Mouse (Mus musculus) adipocyte (in vitro differentiated cells): ENCODE results near the gene Col4a2.

Experiments
- DNase-seq: peaks from one replicate; pipeline ENCODE4 v3.0.0-alpha.2; 2016; ENCODE audit warnings: low spot score

Col4a2 gene

DNA sequence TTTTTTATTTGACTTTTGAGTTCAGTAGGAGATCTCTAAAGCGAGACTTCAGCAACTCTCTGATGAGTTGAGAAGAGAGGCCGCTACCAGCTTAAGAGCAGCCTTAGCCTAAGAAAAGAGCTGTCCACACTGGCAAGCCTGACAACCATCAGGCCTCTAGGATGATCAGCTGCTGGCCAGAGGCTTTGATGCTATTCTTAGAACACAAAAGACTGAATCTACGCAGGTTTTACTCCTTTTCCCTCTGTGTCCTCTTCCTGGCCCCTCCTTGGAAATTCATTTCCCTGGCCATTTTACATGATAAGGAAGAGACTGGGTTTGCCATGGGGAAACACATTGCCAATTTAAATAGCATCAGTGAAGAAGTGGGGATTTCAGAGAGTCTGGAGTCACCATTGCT lies 70.8 kb downstream of the Col4a2 start:
- no peak for DNase-seq

DNA sequence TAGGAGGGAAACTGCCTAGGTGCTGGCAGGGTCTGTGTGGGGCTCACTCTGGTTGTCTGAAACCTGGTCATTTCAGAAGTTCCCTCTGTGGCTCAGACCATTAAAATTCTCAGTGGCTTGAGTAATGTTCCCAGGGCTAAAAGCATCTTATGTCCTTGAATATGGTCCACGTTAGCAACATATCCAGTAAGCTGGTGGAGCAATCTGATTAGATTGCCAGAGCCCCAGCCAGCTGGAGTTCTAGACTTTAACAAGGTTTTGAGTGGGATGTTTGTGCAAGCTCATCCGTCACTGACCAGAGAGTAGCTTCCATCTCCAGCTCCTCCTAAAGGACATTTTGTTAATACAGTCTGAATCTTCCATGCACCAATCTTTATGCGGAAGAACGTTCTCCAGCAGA lies 72.2 kb downstream of the Col4a2 start:
- peak; percentile 72 for DNase-seq

DNA sequence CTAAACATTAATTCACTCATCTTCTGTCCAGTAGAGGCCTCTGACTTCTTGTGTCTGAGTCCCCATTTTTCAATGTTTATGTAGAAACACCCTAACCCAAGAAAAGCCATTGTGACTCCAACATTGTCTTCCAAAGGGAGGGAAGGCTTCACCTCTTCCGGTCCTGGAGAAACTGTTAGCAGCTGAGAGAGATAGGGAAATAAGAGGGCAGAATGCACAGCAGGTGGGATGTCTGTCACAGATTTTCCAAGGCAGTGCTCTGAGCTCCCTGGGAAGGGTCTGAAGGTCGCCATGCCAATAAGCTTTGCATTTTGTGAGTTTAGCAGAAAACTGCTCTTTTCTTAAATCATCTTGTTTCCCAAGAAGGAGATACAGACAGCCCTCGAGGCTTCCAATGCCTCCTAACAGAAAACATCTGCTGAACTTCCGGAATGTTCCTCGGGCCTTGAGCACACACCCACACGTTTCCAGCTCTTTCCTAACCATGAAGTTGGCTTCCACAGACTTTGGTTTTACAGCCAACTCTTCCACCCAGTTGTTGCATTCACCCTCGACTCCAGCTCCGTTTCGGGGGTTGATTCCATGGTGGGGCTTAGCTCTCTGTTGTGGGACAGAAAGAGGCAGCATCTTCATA lies 72.8 kb downstream of the Col4a2 start:
- peak; percentile 91 for DNase-seq

DNA sequence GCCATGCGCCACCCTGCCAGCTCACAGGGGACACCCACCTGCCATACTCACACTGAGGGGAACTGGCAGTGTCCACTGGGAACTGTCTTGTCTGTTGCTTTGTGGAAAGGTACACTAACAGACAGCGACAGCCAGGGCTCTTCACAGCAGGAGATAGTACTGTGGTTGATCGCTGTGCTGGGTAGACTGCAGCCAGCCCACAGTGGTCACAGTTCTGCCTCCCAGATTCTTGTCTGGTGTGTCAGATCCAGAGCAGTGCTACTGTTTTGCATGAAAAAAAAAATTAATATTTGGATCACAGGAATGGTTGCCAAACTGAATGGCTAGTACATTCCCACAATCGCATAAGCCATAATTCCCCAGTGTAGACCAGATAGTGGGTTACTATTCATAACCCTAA lies 74.7 kb downstream of the Col4a2 start:
- peak; percentile 41 for DNase-seq

DNA sequence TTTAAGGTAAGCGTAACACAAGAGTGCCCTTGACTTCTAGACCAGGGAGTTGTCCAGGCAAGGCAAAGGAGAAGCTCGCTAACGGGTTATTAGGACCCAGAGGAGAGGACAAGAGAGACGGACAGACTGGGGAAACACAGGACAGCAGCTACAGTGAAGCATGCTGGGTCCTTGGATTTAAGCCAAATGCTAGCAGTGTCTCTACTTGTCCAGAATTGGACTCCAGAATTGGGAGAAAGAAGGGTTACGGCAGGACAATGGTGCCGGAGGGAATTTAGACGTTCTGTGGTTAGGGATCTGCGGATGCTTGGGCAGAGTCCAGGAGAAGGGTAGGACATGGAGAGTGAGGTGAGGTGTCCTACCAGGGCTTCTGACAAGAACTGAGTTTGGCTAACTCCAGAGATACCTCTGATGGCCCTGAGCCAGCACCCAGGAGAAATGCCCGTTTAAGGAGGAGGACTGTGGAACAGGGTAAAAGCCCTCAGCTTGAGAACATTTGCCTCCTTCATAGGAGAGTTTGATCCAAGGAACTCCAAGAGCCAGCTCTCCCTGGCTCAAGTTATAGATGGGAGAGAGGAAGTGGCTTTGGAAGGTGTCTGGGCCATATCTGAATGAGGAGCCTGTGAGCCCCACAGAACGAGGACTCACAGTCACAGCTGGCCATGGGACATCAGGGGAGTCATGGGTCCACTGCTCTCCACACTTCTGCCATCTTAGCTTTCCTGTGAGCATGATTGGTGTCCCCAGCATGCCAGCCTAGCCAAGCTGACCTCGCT lies 76.9 kb downstream of the Col4a2 start:
- peak; percentile 54 for DNase-seq

DNA sequence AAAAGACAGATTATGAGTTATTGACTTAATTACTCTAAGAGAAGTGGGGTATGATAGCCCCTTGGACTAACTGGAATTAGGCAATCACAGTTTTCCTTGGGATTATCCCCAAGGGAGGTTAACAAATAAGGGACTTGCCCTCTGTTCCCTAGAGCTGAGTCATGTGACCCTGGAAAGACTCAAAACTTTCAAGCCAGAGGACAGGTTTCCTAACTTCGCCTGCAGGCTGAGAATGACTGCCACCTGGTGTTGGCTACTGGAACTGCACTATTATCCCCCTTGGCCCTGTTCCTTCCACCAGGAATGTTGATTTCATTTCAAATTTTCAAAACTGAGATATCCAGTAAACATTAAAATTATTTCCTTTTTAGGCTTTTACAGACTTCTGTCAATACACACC lies 80.1 kb downstream of the Col4a2 start:
- peak; percentile 95 for DNase-seq

DNA sequence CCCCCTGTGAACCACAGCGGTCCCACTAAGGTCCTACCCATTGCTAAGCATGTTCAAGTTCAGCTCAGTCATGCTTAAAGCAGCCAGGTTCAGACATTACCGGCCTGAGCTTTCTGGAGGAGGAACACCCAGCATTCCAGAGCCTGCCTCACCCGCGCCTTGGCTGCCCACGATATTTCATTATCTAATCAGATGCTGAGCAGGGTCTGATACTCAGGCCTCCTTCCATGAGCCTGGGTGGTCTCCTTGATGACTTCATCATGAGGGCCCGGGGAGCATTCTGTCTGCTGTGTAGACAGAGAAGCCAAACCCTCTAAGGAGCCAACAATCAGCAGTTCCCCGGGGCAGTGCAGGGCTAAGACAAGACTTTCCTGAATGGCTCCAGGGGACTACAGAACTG lies 80.6 kb downstream of the Col4a2 start:
- no peak for DNase-seq

DNA sequence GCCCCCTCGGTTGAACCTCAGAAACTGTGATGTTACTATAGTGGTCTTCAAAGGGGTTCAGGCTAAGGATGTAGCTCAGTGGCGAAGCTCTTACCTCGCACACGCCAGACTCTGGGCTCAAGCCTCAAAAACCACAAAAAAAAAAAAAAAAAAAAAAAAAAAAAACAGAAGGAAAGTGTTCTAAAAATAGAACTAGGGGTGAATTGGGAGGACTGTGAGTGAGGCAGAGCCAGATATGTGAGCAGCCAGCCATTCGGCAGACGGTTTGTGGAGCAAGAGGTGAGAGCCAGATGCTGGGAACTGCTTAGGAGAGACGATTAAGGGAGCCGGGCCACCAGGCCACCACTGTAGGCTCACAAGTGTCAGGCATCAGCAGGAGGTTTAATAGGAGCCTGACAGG lies 81.0 kb downstream of the Col4a2 start:
- peak; percentile 90 for DNase-seq

DNA sequence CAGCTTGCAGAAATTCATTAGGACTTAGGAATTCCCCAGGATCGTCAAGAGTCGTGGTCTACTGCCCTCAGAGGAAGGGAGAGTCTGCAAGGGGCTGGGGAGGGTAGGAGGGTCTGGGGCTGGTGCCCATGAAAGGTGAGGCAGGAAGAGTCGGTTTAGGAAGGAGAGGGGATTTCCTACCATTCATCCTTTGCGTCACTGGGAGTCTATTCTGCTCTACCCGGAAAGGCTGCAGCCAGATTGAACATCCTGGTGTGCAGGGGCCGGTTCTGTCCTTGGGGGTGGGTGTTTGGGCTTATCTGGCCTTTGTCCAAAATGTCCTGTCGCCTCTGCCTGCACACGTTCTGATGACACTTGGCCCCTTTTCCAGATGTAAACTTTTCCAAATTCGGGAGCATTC lies 82.2 kb downstream of the Col4a2 start:
- DNase-seq = no peak

DNA sequence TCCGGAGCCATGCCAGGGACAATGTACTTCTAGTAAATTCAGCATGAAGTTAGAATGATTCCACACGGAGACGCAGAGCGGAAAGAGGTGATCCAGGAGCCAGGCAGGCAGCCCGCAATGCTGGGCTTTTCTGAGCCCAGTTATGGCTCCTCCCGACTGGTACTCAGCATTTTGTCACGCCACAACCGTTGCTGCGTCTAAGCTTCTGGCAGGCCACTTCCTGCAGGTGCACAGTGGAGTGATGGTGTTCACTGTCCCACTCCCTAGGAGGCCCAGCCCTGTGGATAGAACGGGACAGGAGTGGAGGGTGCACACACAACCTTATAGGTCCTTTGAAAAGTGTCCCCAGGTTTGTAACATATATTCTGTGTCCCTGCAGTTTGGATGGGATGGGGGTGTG lies 83.0 kb downstream of the Col4a2 start:
- DNase-seq = no peak

DNA sequence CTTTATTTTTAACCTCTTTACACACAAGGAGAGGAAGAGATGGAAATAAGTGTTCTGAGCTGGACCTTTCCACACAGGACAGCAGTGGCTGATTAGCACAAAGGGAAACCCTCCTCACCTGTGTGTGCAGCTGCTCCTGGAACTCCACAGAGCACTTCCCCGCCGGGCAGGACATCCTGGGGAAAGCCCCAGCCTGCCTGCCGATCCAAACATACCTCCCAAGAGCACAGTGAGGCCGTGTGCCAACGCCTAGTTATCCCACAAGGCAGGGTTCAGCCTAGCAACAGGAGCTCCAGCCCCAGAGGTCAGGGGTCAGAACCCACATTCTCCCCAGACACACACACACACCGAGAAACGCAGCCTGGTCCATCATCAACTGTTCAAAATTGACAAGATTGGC lies 83.5 kb downstream of the Col4a2 start:
- DNase-seq = peak; percentile 60

DNA sequence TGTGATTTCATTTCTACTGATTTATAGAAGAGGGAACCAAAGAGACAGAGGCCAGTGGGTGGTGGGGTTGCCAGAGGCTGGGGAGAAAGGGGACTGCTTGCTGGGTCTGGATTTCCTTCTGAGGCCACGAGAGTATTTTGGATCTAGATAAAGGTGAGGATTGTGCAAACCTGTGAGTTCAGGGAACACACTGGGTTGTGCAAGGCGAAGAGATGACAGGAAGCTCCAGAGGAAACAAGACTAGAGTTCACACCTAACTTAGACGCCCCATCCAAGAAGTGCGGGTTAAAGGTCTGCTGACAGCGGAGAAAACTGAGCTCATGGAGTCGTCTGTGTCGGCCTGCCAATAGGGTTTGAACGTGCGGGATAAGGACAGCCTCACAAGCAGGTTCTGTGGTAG lies 84.5 kb downstream of the Col4a2 start:
- DNase-seq = peak; percentile 85

DNA sequence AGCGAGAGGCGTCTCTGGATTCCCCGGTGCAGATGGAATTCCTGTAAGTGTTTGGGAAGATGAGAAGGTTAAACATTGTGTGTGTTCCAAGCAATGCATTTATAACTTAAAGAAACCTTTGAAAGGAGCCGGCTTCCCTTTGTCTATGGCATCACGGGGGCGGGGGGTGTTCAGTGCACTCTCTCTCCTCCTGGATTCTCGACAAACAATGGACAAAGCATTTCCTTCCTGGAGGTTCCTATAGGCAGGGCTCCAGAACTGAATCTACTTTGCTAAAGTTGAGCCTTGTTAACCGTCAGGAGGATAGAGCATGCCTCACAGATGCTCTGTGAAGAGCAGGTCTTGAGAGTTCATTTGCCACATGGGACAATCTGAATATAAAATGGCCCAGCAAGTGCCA lies 87.1 kb downstream of the Col4a2 start:
- no peak for DNase-seq

DNA sequence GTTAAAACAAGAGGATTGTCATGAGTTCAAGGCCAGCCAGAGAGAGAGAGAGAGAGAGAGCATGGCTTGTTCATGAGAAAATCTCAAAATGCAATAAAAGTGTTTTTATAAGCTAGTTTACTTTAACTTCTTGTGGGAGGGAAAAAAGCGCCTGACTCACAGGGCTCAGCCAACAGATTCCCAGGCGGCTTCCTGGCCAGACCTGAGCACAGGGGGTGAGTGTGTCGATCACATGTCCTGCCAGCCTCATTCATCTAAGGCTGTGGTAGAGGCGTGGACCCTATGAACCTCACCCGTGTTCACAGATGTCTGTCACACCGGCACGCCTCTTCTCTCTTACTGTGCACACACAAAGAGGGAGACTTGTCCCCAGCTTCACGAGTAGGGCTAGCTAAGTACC lies 87.6 kb downstream of the Col4a2 start:
- peak; percentile 52 for DNase-seq

DNA sequence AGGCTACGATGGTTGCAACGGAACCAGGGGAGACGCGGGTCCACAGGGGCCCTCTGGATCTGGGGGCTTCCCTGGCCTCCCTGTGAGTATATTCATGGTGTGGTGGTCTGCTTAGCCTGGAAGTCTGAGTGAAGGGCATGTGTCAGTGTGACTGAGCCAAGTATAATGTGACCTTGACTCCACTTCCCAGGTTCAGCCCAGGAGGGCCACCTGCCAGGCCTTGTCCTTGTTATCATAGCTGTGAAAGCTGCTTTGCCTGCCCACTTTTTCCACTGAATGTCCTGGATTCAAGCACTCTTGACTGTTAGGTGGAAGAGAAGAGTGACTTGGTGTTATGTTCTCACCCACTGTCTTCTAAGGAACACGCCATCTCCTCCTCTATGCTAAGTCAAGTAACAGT lies 88.6 kb downstream of the Col4a2 start:
- DNase-seq = no peak

DNA sequence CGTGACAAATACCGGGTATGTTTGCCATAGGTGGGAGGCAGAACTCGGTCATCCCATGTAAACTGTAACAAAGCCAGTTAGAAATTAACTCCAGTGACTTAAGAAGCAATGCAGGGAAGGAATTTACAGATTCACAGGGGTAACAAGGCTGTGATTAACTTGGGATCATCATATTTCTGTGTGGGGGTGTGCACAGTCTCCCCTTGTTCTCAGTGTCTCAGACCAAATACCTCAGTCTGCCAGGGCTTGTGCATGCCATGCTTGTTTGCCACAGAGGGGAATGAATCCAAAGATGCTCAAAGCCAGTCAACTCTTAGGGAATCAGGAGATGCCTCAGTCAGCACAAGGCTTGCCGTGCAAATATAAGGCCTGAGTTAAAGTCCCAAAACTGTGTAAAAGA lies 89.6 kb downstream of the Col4a2 start:
- DNase-seq = no peak

DNA sequence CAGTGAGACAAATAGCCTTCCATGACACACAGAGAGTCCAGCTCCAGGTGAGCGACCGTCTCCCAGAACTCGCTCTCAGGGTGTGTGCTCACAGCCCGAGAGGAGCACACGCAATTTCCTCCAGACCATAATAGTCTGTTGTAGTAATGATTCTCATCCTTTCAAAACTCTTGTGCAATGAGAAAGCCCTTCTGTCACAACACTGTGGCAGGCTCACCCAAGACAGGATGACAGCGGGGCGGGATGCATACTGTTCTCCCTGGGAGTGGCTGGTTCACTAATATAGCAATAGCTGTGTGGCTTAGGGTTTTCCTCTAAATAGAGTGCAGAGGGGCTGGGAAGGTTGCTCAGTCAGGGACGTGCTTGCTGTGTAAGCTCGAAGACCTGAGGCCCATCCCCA lies 91.2 kb downstream of the Col4a2 start:
- DNase-seq = no peak

DNA sequence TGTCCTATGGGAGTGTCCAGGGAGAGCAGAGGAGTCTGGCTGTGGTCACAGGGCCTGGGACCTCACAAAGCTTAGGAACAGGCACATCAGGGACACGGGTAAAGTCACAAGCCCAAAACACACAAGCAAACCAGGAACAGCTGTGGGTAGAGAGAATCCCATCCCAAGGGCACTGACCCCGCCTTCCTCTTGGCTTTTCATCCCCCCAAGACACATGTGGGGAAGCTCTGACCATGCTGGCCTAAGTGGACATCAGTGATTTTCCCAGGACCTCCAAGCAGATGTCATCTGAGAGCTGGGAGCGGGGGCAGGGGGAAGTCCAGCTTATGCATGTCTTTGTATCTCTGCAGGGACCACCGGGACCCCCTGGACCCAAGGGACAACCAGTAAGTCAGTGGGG lies 92.0 kb downstream of the Col4a2 start:
- DNase-seq = no peak

DNA sequence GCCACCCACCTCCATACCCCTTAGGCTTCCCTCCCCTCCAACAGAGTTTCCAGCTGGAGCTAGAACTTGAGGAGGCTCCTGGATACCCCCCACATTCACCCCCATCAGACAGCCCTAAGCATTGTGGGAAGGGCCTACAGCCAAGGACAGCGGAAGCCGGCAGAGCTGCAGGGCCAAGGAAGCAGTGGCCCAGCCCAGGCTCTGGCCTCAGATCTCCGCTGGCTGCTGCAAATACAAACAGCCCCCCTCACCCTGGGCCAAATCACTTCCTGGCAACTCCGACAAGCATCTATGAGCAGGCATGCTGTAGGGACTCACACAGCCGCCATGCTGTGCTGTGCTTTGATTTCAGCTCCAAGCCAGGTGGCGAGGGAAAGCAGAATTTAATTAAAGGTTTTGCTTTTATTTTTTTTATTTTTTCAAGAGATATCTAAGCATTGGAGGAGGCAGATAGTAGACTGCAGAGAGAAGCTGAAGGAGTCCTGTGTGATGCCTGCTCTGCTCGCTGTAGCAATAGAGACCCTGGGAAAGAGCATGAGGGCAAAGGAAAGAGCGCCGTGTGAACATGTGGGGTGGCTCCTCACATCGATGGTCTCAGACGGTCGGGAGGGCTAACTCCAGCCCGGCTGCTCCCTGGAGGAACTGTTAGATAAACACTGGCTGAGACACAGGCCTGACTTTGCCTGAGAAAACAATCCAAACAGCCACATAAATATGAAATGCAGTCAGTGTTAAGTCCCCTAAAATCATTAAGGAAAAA lies 93.3 kb downstream of the Col4a2 start:
- DNase-seq = no peak

DNA sequence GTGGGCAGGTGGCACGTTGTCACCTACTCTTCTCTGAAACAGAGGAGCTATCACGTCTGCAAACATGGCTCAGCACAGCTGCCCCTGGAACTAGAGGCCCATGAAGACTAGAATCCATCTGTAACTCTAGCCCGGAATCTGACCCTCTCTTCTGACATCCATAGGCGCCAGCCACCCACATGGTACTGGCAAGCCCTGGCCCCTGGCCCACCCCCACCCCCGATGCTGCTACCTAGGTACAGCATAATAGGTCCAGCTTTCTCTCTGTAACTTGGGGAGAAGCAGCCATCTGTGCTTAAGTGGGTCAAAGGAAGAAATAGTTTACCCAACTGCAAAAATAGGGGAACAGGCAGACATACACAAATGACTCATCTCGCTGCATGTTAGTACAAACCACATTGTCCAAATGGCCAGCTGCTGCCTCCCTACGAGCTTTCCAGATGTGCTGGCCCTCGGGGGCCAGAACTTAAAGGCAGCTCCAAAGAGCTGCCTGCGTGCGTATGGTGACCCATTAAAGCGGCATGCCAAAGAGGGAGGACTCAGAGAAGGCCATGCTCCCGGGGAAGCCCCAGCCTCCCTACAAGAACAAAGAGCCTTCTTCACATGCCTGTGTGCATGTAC lies 99.0 kb downstream of the Col4a2 start:
- peak; percentile 85 for DNase-seq

DNA sequence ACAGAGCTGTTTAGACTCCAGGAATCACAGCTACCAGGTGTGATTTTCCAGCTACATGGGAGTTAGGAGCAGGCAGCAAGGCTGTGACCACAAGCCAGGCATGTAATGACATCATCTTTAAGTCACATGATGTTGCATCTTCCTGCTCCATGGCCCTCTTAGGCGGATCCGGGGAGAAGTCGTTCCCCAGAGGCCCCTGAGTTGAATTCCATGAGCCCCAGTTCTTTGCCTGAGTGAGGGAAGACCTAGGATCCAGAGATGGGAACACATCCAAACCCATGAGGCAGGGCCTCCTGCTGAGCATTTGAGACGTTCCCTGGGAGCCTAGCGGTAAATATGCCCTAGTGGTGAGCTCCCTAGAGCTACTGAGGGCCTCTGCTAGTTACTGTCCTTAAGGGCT lies 99.8 kb downstream of the Col4a2 start:
- DNase-seq = peak; percentile 77

DNA sequence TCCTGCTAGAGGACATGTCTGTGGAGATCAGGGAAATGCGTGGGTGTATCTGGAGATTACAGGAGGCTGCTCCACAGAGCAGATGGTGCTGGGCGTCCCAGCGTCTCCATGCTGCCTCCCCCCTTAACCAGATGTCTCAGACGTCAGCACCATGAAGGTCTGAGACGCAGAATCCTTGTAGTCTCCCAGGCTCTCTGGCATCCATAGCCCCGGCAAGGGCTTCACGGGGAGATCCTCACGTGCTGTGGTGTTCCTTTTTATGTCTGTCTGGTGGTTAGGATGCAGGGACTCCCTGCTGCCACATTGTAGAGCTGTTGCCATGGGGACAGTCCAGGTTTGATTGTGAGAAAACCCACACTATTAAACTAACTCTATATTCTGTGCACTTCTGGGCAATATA lies 101.7 kb downstream of the Col4a2 start:
- no peak for DNase-seq

DNA sequence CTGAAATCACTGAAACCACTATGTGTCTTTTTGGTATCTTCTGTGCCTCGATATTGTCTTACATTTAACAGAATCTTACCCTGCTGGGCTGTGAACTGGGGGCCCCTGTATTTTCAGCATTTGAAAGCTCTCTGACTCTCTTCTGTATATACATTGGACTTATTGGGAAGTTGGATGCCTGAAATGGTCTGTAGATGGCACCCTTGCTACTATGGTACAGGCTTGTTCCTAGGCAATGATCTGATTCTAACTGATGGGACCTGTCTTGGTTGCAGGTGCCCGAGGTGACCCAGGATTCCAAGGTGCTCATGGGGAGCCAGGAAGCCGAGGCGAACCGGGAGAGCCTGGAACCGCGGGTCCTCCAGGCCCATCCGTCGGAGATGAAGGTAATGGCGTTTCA lies 102.5 kb downstream of the Col4a2 start:
- DNase-seq = peak; percentile 41
